ENCODE assay signal across 8 mouse cellular contexts in genomic region chr13:23582219-23583056, GRCm38 (mm10). TPM values are rescaled to one million over a fixed set of nuclear protein-coding genes. Genes with fewer than 3 reads are reported as not detected.
DNase-seq lines count a peak whose midpoint lies in the region; ATAC-seq and TF ChIP-seq lines count a peak whose summit lies in the region.

No protein-coding gene starts in this region.

- TF ChIP-seq CTCF in lung, embryonic 14.5 days (IDR thresholded peaks at IDR 0.05; ENCODE audit: low read depth), result no peak

- no peaks in the 10 kb centered on the region for H3K36me3 ChIP-seq in lung, embryonic 14.5 days (ENCODE audit: insufficient read depth)
- no peaks in the 10 kb centered on the region for H3K36me3 ChIP-seq in hindbrain, embryonic 16.5 days (ENCODE audit: control insufficient read depth, insufficient read depth, low read length)
- H3K36me3 ChIP-seq in midbrain, embryonic 16.5 days (ENCODE audit: control insufficient read depth, insufficient read depth, low read length), result no peaks in the 10 kb centered on the region

- peak overlapping the region; percentile 86 for H3K4me2 ChIP-seq in lung, embryonic 14.5 days
- H3K4me2 ChIP-seq in hindbrain, embryonic 16.5 days (ENCODE audit: low read length), result peak overlapping the region; percentile 95
- H3K4me2 ChIP-seq in midbrain, embryonic 16.5 days (ENCODE audit: low read length), result peak overlapping the region; percentile 94

- H3K27ac ChIP-seq in lung, embryonic 14.5 days (ENCODE audit: low read depth), result peak overlapping the region; percentile 99
- peak overlapping the region; percentile 75; the same call in 1 of the 2 replicates for H3K27ac ChIP-seq in hindbrain, embryonic 16.5 days (ENCODE audit: low read depth, low read length)
- peak overlapping the region; percentile 80 for H3K27ac ChIP-seq in midbrain, embryonic 16.5 days (ENCODE audit: low read length)

- H3K9ac ChIP-seq in lung, embryonic 14.5 days, result peak overlapping the region; percentile 84
- H3K9ac ChIP-seq in hindbrain, embryonic 16.5 days (ENCODE audit: low read depth, low read length), result peak overlapping the region; percentile 62; the same call in 1 of the 2 replicates
- H3K9ac ChIP-seq in midbrain, embryonic 16.5 days (ENCODE audit: low read depth, low read length), result peak overlapping the region; percentile 72

- no peak for ATAC-seq in lung, embryonic 14.5 days (ENCODE audit: insufficient read depth)
- no peak for ATAC-seq in hindbrain, embryonic 16.5 days
- ATAC-seq in midbrain, embryonic 16.5 days, result no peak

- peak; percentile 64 for DNase-seq in lung, embryonic 14.5 days
- no peak for DNase-seq in lung, postnatal 10 days
- peak; percentile 47 for DNase-seq in embryo, embryonic 10 days (ENCODE audit: low spot score)
- DNase-seq in layer of hippocampus, adult 8-10 months (ENCODE audit: low spot score in 2 of 2), result no peak
- DNase-seq in adrenal gland, adult 18-20 months (ENCODE audit: low spot score in 2 of 2), result no peak
- DNase-seq in left cerebral cortex, postnatal 25 days (ENCODE audit: low spot score in 2 of 2), result no peak

- peaks cover 12% of the 10 kb centered on the region for H3K4me1 ChIP-seq in lung, embryonic 14.5 days (ENCODE audit: insufficient read depth)
- H3K4me1 ChIP-seq in hindbrain, embryonic 16.5 days (ENCODE audit: control insufficient read depth, insufficient read depth, low read depth, low read length), result peaks cover 18% of the 10 kb centered on the region
- H3K4me1 ChIP-seq in midbrain, embryonic 16.5 days (ENCODE audit: control insufficient read depth, insufficient read depth, low read length), result peaks cover 26% of the 10 kb centered on the region

- H3K9me3 ChIP-seq in lung, embryonic 14.5 days (ENCODE audit: low read depth, low read length), result no peaks in the 10 kb centered on the region
- H3K9me3 ChIP-seq in hindbrain, embryonic 16.5 days (ENCODE audit: control insufficient read depth, low read length), result no peaks in the 10 kb centered on the region
- no peaks in the 10 kb centered on the region for H3K9me3 ChIP-seq in midbrain, embryonic 16.5 days (replicated peaks; ENCODE audit: control insufficient read depth, low read length, poor library complexity, severe bottlenecking)

- 7% methylated on average over 6 of the region's 6 CpGs for WGBS in lung, embryonic 14.5 days
- 11% methylated on average over 6 of the region's 6 CpGs for WGBS in hindbrain, embryonic 16.5 days
- WGBS in midbrain, embryonic 16.5 days, result 5% methylated on average over 6 of the region's 6 CpGs

- no peaks in the 10 kb centered on the region for H3K27me3 ChIP-seq in lung, embryonic 14.5 days (ENCODE audit: insufficient read depth, low read length)
- H3K27me3 ChIP-seq in hindbrain, embryonic 16.5 days (replicated peaks; ENCODE audit: control insufficient read depth, insufficient read depth, low read length), result no peaks in the 10 kb centered on the region
- no peaks in the 10 kb centered on the region for H3K27me3 ChIP-seq in midbrain, embryonic 16.5 days (ENCODE audit: control insufficient read depth, insufficient read depth, low read depth, low read length)

- intact Hi-C loops in left cerebral cortex, postnatal 25 days (cut with DNase I), result loop anchor here (5.0 to 10.0 kb wide), 3 partner anchors 160 to 1828 kb away; partner anchors contain the start of genes Hist1h1b, Hist1h2ak, Hist1h2an and Hist1h2bn

- H3K4me3 ChIP-seq in lung, embryonic 14.5 days (ENCODE audit: low read depth, low read length), result peak overlapping the region; percentile 58
- peak overlapping the region; percentile 52 for H3K4me3 ChIP-seq in hindbrain, embryonic 16.5 days (ENCODE audit: low read length)
- H3K4me3 ChIP-seq in midbrain, embryonic 16.5 days (ENCODE audit: low read depth, low read length), result peak overlapping the region; percentile 51

RNA-seq across cellular contexts. Expression of gene Hist1h4d, which starts 1.0 kb away (rescaled TPM):
- 144 and 147 TPM in 2 replicates for polyA plus RNA-seq in lung, embryonic 14.5 days (2014; fragmentation: Nextera tagmentation; extraction: Ambion mirVana)
- 27.6 and 30.0 TPM in 2 replicates for polyA plus RNA-seq in hindbrain, embryonic 16.5 days (2015; fragmentation: Nextera tagmentation; extraction: Ambion mirVana)
- 21.8 and 27.6 TPM in 2 replicates for polyA plus RNA-seq in midbrain, embryonic 16.5 days (2015; fragmentation: Nextera tagmentation; extraction: Ambion mirVana)
- total RNA-seq in layer of hippocampus, adult 8-10 months (2022), result 100 to 1,000 TPM; 106 to 128 (median 119) TPM
- 100 to 1,000 TPM; 125 to 153 TPM for total RNA-seq in adrenal gland, adult 18-20 months (2021)
- total RNA-seq in left cerebral cortex, postnatal 25 days (2021), result 100 to 1,000 TPM; 121 to 160 TPM

RNA-seq across cellular contexts. Expression of gene Hist1h3d, which starts 6.9 kb away (rescaled TPM):
- 10.0 and 13.9 TPM in 2 replicates for polyA plus RNA-seq in lung, embryonic 14.5 days (2014; fragmentation: Nextera tagmentation; extraction: Ambion mirVana)
- polyA plus RNA-seq in hindbrain, embryonic 16.5 days (2015; fragmentation: Nextera tagmentation; extraction: Ambion mirVana), result 0.85 and 1.3 TPM in 2 replicates
- polyA plus RNA-seq in midbrain, embryonic 16.5 days (2015; fragmentation: Nextera tagmentation; extraction: Ambion mirVana), result 0.53 and 0.60 TPM in 2 replicates
- 10 to 100 TPM in 2 of 4 experiments, 1 to 10 TPM in 2; 8.2 to 11.5 (median 10.5) TPM for total RNA-seq in layer of hippocampus, adult 8-10 months (2022)
- 1 to 10 TPM; 3.2 to 3.9 TPM for total RNA-seq in adrenal gland, adult 18-20 months (2021)
- total RNA-seq in left cerebral cortex, postnatal 25 days (2021), result 10 to 100 TPM in 1 of 2 experiments, 1 to 10 TPM in 1; 7.2 to 10.5 TPM

RNA-seq across cellular contexts. Expression of gene Hist1h2ad, which starts 8.3 kb away (rescaled TPM):
- 4.2 and 4.9 TPM in 2 replicates for polyA plus RNA-seq in lung, embryonic 14.5 days (2014; fragmentation: Nextera tagmentation; extraction: Ambion mirVana)
- polyA plus RNA-seq in hindbrain, embryonic 16.5 days (2015; fragmentation: Nextera tagmentation; extraction: Ambion mirVana), result 0.57 and 1.3 TPM in 2 replicates
- not detected in 2 replicates for polyA plus RNA-seq in midbrain, embryonic 16.5 days (2015; fragmentation: Nextera tagmentation; extraction: Ambion mirVana)
- 10 to 100 TPM in 1 of 4 experiments, 1 to 10 TPM in 3; 3.0 to 11.0 (median 5.7) TPM for total RNA-seq in layer of hippocampus, adult 8-10 months (2022)
- total RNA-seq in adrenal gland, adult 18-20 months (2021), result 1 to 10 TPM; 5.6 to 6.1 TPM
- 1 to 10 TPM; 9.0 to 9.1 TPM for total RNA-seq in left cerebral cortex, postnatal 25 days (2021)

RNA-seq across cellular contexts. Expression of gene Hist1h2bf, which starts 8.4 kb away (rescaled TPM):
- 7.8 and 12.2 TPM in 2 replicates for polyA plus RNA-seq in lung, embryonic 14.5 days (2014; fragmentation: Nextera tagmentation; extraction: Ambion mirVana)
- 0.44 and 0.67 TPM in 2 replicates for polyA plus RNA-seq in hindbrain, embryonic 16.5 days (2015; fragmentation: Nextera tagmentation; extraction: Ambion mirVana)
- polyA plus RNA-seq in midbrain, embryonic 16.5 days (2015; fragmentation: Nextera tagmentation; extraction: Ambion mirVana), result not detected in 2 replicates
- 10 to 100 TPM; 19.2 to 30.0 (median 24.4) TPM for total RNA-seq in layer of hippocampus, adult 8-10 months (2022)
- total RNA-seq in adrenal gland, adult 18-20 months (2021), result 10 to 100 TPM; 15.9 to 21.9 TPM
- total RNA-seq in left cerebral cortex, postnatal 25 days (2021), result 10 to 100 TPM; 25.7 to 29.4 TPM

RNA-seq across cellular contexts. Expression of gene Hist1h2bg, which starts 11.2 kb away (rescaled TPM):
- 14.9 TPM in 2 replicates for polyA plus RNA-seq in lung, embryonic 14.5 days (2014; fragmentation: Nextera tagmentation; extraction: Ambion mirVana)
- 0.79 and 1.4 TPM in 2 replicates for polyA plus RNA-seq in hindbrain, embryonic 16.5 days (2015; fragmentation: Nextera tagmentation; extraction: Ambion mirVana)
- 0.36 and 0.86 TPM in 2 replicates for polyA plus RNA-seq in midbrain, embryonic 16.5 days (2015; fragmentation: Nextera tagmentation; extraction: Ambion mirVana)
- total RNA-seq in layer of hippocampus, adult 8-10 months (2022), result 10 to 100 TPM; 57.3 to 67.6 (median 60.8) TPM
- total RNA-seq in adrenal gland, adult 18-20 months (2021), result 10 to 100 TPM; 54.4 to 56.8 TPM
- total RNA-seq in left cerebral cortex, postnatal 25 days (2021), result 10 to 100 TPM; 82.4 to 88.3 TPM

Comparison
In these comparisons a context has a peak if more than half of its experiments do, and no peak if none do; other contexts are left out.
1. DNase-seq: peak in lung, embryonic 14.5 days (single experiment) and embryo, embryonic 10 days (single experiment); none in lung, postnatal 10 days (single experiment), layer of hippocampus, adult 8-10 months (0 of 2), adrenal gland, adult 18-20 months (0 of 2) and left cerebral cortex, postnatal 25 days (0 of 2).
2. Peak in every context shown above with its lines, with median percentiles within 50 percentile points of each other: H3K27ac ChIP-seq, H3K4me2 ChIP-seq, H3K4me3 ChIP-seq and H3K9ac ChIP-seq.